Comparison of ENCODE assay signal across 13 mouse cellular contexts in genomic region chr1:96941402-96941801, GRCm38 (mm10).
"Had no signal": no experiment of that assay in that cellular context is flagged by ENCODE, and none has a peak within 500 bp of the region (broad histone marks: within the 10 kb centered on the region; RNA-seq: fewer than 3 reads in every experiment).

No protein-coding gene starts in this region.

- DNase-seq: gastrocnemius, postnatal 14 days; gastrocnemius, postnatal 36 days; heart, adult 11 months; heart, adult 2 months; heart, postnatal 14 days; heart, postnatal 36 days; kidney, adult 18-20 months; kidney, adult 8-10 months; kidney, postnatal 10 days; kidney, postnatal 25 days; kidney, postnatal 4 days; liver; liver, embryonic 13.5 days had no signal
